Mouse (Mus musculus) liver, postnatal 0 days (tissue): Measurements from ENCODE around the gene Adprh.

ENCODE experiments used
- CTCF ChIP-seq: sonication (generic); IDR thresholded peaks from 2 replicates; pipeline ENCODE4 v1.5.1; 2016; ENCODE audit warnings: antibody characterized with exemption, low read depth
- EP300 ChIP-seq: IDR thresholded peaks from 2 replicates; pipeline ENCODE4 v1.6.1; 2016; ENCODE audit warnings: antibody characterized with exemption, low read depth, mild to moderate bottlenecking

- TF ChIP-seq EP300 = no peak
- no peak for TF ChIP-seq CTCF
These were observed 6.9 kb downstream of the Adprh start for GRCm38 (mm10) chr16:38445576-38445975.
